Mouse (Mus musculus) WW6 (cell line): Measurements from ENCODE around the gene Bbs5.
"Not testable (repeated sequence)": the region's sequence is repeated elsewhere in the genome, so short reads cannot be mapped to it uniquely, and the experiment has no call there.

ENCODE experiments used
- DNase-seq: peaks from one replicate; pipeline ENCODE4 v3.0.0-alpha.2; 2013; ENCODE audit warnings: low read depth, low spot score

Gene Bbs5

DNA sequence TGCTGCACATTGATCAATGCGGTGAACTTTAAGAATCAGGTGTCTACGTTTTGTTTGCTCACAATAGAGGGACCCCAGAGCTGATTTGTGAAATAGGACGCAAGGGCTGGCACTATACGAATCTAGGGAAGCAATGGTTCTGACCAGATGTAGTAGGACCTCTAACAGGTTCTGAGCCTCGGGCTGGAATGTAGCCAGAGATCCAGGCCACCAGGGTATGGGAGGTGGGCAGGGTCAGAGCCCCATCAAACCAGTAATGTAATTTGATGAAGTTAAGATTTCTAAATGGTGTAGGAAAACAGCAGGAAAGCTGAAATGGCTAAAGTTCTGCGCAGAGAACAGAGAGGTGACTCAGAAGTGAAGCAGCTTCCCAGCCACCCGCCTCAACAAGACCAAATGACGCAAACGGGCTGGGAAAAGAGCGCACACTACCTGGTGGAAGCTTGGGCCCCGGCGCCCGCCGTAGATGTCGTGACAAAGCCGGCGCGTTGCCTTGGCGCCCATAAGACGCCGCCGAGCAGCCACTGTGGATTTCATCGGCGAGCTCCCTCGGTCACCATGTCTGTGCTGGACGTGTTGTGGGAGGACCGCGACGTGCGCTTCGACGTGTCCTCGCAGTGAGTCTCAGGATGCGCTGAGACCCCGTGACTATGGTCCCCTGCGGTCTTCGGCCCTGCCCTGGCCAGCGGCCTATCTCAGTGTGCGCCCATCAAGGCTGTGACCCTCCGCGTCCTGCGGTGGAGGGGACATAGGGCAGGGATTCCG is at the start of gene Bbs5:
Gene Bbs5, plus strand, starts transcription at position 446 of the 765 bp plus-strand sequence.
- peak; percentile 65 for DNase-seq

- no peak for DNase-seq
Observed at GRCm38 (mm10) chr2:69603726-69604393, 43.1 kb upstream of the Bbs5 start.

- DNase-seq: no peak
Observed at GRCm38 (mm10) chr2:69606621-69607020, 40.4 kb upstream of the Bbs5 start.

GRCm38 (mm10) chr2:69612237-69612636 is 34.7 kb upstream of the Bbs5 start:
- DNase-seq: no peak

DNA sequence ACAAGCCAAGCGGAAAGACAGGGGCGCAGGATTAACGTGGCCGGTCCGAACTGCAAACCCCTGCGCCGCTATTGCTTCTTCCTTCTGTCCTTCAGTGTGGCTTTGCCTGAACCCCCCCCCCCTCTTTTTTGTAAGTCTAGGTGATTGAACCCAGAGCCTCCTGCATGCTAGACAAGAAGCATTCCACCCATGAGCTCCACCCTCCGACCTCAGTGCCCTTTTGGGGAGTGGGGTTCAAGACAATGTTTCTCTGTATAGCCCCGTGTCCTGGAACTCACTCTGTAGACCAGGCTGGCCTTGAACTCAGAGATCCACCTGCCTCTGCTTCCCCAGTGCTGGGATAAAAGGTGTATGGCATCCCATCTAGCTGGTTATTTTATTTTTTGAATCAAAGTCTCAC is 34.3 kb upstream of the Bbs5 start:
- DNase-seq: no peak

DNA sequence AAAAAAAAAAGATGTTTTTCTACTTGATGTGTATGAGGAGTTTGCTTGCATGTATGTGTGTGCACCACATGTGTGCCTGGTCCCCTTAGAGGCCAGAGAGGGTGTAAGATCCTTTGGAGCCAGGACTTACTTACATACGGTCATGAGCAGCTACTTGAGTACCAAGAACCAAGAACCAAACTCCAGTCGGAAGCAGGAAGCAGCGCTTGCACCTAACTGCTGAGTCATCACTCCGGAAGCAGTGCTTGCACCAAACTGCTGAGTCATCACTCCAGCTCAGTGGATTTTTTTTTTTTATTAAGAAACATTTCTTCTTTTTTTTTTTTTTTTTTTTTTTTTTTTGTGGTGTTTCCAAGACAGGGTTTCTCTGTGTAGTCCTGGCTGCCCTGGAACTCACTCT is 33.7 kb upstream of the Bbs5 start:
- no peak for DNase-seq

GRCm38 (mm10) chr2:69618336-69618735 is 28.6 kb upstream of the Bbs5 start:
- DNase-seq: no peak

DNA sequence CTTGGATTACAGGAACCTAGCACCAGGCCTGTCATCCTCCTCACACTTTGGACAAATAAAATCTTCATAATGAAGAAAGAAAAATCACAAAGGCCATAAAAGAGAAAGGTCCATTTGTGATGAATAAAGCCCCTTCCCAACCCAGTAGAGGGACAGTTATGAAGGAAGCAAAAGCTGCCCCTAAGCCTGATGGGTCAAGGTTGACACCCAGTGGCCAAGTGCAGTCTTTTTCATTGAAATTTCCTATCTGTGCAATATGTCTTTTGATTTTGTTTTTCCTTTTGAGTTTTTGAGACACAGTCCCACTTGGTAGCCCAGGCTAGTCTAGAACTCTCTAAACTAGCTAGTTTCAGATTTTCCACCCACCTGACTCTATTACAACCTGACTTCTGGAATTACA is 27.7 kb upstream of the Bbs5 start:
- DNase-seq: no peak

DNA sequence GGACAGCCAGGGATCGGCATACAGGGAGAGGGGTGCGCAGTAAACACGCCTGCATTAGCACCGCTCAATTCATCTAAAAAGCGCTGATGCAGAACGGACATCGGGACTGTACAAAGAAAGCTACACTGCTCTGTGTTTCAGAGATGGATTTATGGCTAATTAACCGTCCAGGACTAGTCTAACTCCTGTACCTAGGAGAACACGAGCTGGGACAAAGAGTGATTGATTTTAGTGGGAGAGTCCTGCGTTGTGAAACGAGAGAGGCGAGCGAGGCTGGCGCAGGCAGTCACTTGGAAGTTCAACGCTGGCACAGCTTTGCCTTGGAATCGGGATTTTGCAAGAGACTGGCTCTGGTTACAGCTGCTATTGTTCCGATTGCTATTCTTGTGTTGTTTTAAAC is 17.8 kb upstream of the Bbs5 start:
- no peak for DNase-seq

DNA sequence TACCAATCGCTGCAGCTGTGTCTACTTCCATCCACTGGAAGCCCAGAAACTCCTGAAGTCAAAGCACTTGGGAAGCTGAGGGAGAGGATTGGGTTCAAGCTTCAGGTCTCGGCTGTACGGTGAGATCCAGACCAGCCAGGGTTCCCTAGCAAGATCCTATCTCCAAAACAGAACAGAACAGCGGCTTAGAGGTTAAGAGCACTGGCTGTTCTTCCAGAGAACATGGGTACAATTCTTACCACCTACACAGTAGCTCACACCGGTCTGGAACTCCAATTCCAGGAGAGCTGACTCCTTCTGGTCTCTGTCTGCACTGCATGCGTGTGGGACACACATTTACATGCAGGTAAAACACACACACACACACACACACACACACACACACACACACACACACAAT is 17.1 kb upstream of the Bbs5 start:
- DNase-seq: no peak

GRCm38 (mm10) chr2:69630792-69631191 is 16.2 kb upstream of the Bbs5 start:
- DNase-seq: no peak

- DNase-seq: no peak
Observed at GRCm38 (mm10) chr2:69631449-69631848, 15.5 kb upstream of the Bbs5 start.

DNA sequence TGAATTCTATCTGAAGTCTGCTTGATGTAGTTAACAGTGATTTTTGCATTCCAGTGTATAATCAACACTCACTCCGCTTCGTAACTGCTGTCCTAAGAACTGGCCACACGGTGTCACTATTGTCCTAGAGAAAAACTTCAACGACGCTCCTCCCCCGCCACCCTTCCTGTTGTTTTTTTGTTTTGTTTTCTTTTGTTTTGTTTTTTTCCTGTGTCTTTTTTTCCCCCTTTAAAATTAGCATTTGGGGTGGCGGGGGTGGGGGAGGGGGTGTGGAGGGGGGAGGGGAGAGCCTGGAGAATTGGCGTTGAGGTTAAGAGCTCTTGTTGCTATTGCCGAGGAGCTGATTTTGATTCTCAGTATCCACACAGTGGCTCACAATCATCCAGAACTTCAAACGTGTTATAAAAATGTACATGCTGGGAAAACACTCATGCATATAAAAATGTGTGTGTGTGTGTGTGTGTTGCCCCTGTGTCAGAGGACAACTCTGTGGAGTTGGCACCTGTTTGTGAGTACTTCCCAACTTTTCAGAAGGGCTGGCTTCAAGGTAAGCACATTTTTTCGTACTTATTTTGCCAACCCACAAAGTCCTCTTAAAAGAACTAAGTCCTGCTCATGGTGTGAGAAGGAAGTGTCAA is 11.8 kb upstream of the Bbs5 start:
- no peak for DNase-seq

DNA sequence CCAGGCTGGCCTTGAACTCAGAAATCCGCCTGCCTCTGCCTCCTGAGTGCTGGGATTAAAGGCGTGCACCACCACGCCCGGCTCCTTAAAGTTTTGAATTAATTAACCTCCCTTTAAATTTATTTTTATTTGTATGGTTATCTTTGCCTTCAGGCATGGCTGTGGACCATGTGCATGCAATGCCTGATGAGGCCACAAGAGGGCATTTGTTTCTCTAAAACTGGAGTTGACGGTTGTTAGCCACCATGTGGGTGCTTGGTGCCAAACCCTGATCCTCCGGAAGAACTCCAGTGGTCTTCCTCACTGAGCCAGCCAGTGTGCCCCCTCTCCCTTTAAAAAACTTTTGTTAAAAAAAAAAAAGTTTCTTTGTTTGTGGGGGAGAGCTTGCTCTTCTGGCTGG is 11.2 kb upstream of the Bbs5 start:
- DNase-seq: no peak

DNA sequence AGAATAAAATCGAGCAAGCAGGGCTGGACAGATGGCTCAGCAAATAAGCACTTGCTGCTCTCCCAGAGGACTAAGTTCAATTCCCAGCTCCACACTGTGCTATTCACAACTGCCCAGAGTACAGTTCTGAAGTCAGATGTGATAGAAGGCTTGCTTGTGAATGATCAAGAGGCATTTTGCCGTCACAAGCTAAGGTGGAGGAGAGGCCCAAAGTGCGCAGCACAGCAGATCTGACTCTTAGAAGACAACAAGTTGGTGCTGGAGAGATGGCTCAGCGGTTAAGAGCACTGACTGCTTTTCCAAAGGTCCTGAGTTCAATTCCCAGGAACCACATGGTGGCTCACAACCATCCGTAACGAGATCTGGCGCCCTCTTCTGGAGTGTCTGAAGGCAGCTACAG is 9.0 kb upstream of the Bbs5 start:
- DNase-seq: not testable (repeated sequence)

DNA sequence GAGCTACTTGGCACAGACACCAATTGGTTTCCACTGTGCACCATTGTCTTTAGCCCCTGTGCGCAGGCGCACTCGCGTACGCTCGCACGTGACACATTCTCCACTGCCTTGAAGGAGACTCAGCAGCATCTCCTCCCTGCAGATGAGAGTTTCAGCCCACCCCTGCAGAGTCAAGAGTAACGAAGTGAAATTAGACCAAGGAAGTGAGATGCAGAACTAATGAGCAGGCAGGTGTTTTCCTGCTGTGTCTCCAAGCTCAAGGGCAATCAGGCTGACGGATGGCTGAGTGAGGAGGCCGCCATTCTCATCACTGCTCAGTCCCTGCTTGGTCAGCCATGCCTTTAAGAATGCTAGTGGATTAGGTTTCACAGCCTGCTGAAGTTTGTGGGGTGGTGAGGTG is 6.9 kb upstream of the Bbs5 start:
- peak; percentile 71 for DNase-seq

DNA sequence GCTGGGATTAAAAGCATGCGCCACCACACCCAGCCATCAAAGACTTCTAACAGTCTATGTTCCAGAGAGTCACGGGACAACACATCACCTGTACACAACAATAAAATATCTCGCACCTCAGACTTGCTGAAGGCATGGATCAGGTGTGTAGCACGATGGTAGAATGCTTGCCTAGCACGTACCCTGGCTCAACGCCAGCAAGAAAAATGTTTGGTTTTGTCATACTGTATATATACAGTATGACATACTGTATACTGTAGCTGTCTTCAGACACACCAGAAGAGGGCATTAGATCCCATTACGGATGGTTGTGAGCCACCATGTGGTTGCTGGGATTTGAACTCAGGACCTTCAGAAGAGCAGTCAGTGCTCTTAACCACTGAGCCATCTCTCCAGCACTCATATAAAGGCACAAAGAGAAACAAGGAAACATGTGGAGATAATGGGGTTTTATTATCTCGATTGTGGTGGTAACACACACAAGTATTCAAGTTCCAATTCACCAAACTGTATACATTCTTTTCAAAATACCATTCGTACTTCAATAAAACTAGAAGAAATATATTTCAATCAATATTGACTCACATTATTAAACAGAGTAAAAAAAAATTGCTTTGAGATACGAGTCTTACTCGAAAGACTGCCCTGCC is 1.9 kb upstream of the Bbs5 start:
- DNase-seq: no peak

DNA sequence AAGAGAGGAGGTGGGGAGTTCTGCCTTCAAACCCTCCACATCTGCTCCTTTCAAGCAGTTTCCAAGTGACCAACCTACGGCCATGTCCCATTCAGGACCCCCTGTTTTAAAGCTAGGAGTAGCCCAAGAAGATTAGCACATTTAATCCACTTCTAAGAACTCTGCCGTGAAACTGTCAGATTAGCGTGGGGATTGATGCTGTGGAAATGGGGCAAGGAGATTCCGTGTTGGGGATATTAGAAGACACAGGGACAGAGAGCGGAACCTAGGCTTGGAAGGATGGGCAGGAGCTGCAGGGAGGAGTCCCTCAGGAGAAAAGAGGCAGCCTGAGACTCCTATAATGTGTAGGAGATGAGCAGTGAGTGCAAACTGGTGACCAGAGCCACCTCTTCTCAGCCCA is 2.7 kb downstream of the Bbs5 start:
- DNase-seq: no peak

- no peak for DNase-seq
Observed at GRCm38 (mm10) chr2:69659326-69659725, 12.4 kb downstream of the Bbs5 start.

DNA sequence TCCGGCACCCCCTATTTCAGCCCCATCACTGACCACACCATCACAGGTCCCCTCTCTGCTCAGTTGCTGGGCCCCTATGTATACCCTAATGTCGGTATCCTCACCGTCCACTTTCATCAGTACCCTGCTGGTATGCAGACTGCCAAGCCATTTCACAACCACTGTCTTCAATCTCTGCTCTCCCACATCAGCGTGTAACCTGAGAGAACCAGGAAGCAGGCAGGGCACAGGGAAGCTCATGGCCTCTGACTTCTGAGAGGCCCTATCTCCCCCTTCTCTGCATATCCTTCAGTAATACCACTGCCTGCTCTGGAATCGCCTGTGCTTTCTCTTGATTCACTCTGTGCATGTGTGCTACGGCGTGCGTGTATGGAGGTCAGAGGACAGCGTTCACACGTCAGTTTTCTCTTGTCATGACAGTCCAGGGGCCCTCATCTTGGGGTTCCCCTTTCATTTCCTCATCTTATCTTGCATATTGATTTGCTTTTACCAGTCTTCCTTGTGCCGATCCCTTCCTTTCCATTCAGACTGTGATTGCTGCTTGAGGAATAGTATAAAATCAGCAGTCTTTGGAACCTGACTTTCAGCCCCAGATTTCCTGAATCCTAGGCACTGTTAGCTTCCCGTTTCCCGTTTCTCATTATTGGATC is 17.0 kb downstream of the Bbs5 start:
- no peak for DNase-seq

- DNase-seq: no peak
Observed at GRCm38 (mm10) chr2:69667656-69668055, 20.7 kb downstream of the Bbs5 start.

- no peak for DNase-seq
Observed at GRCm38 (mm10) chr2:69668414-69668813, 21.4 kb downstream of the Bbs5 start.
